Mouse (Mus musculus) kidney, adult 2 months (tissue): ENCODE results near the gene Myo3b.

Source experiments
- CTCF ChIP-seq: fragments of 200-500 bp; conservative IDR thresholded peaks from 2 replicates; pipeline ENCODE4 v1.5.1; 2011; ENCODE audit warnings: low read depth, mild to moderate bottlenecking, control low read depth, low read length, moderate library complexity, mixed read lengths; ENCODE audit not compliant: insufficient read depth, insufficient read length
- POLR2A ChIP-seq: fragments of 200-500 bp; IDR thresholded peaks from one replicate; pipeline ENCODE4 v1.6.1; 2011; ENCODE audit warnings: low read depth, low read length, control low read depth

DNA sequence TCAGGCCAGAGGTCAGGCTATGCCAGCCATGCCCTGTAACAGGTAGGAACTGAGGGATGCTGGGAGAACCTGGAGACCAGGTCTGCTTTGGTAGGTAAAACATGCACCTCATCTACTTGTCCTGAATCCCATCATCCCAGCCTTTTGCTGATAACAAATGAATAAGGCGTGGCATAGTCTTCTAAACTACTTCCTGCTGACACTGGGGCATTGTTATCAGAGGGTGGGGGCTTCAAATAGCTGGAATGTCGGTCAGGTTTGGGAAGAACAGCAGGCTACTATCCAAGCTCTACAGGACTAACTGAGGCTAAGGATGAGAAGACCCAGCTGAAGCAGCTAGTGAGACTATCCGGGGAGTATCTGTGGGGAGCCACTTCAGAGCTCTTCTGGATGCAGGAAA is 253.8 kb downstream of the Myo3b start:
- TF ChIP-seq CTCF (no peak), POLR2A (no peak)
